Mouse (Mus musculus): Measurements from ENCODE around the gene Tfdp1.

DNA sequence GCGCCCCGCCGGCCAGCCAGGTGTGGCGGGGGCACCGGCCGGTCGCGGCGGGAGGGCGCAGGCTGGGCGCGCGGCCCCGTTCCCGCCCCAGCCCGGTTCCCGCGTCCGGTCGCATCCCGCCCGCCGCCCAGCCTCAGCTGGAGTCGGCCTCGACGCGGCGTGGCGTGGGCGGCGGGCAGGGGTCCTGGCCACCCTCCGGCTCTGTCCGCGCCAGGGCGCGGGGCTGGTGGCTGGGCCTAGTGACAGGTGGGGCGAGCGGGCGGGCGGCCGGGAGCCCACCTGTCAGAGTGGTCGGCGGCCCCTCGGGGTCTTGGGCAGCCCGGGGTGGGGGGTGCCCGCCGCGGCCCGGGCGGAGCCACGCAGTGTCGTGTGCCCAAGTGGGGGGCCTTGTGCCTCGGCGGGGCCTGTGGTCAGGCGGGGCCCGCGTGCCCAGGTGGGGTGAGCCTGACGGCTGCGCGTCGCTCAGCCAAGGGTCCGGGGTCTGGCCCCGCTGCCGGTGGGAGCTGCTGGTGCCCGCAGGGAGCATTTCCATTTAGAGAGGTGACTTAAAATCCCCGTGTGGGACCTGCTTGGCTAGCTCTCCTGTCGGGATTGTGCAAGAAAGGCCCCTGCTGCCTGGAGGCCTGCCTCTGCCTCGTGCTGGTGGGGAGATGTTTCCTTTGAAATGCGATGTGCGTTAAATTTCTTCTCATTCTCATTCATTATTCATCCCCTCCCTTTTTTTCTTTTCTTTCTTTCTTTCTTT, 522 bp downstream of the Tfdp1 start:
- TF ChIP-seq POLR2A (IDR thresholded peaks at IDR 0.05; ENCODE audit: insufficient read depth, low read depth, low read length) (no peak), CTCF (IDR thresholded peaks at IDR 0.05) (no peak), EP300 (IDR thresholded peaks at IDR 0.05; ENCODE audit: insufficient read depth, low read depth, low read length) (no peak)
